Mouse (Mus musculus) spleen, adult 2 months (tissue): ENCODE measurements around the gene Gm45234. TPM values are rescaled to one million over a fixed set of nuclear protein-coding genes. Genes with fewer than 3 reads are reported as not detected.
A peak's percentile ranks its signal among the peaks of the same experiment; 100 is the strongest.

Experiments
- DNase-seq, 2 experiments: peaks; one replicate each; pipeline versions ENCODE4 v3.0.0 to v3.0.0-alpha.2; 2012 to 2021; ENCODE audit warnings: low spot score in 2 of 2, low read depth in 1 of 2
- H3K27ac ChIP-seq: fragments of 200-500 bp; 2 replicates; pipeline ENCODE4 v1.5.1; 2012; ENCODE audit warnings: low read length, inconsistent platforms; ENCODE audit not compliant: insufficient read depth
- H3K27me3 ChIP-seq: fragments of 200-500 bp; 2 replicates; pipeline ENCODE4 v1.6.1; 2012; ENCODE audit warnings: mild to moderate bottlenecking, moderate library complexity, low read length, inconsistent platforms; ENCODE audit not compliant: control insufficient read depth, insufficient read depth
- H3K36me3 ChIP-seq: fragments of 200-500 bp; 2 replicates; pipeline ENCODE4 v1.6.1; 2012; ENCODE audit warnings: mild to moderate bottlenecking, low read length, inconsistent platforms; ENCODE audit not compliant: control insufficient read depth, insufficient read depth
- H3K4me1 ChIP-seq: fragments of 200-500 bp; 2 replicates; pipeline ENCODE4 v1.6.1; 2011; ENCODE audit warnings: inconsistent platforms; ENCODE audit not compliant: control insufficient read depth, insufficient read depth, insufficient read length
- H3K4me3 ChIP-seq: fragments of 200-500 bp; 2 replicates; pipeline ENCODE4 v1.5.1; 2011; ENCODE audit warnings: mild to moderate bottlenecking, inconsistent platforms; ENCODE audit not compliant: insufficient read depth, insufficient read length; ENCODE audit errors: extremely low read depth
- CTCF ChIP-seq: fragments of 200-500 bp; IDR thresholded peaks from 2 replicates; pipeline ENCODE4 v1.5.1; 2011; ENCODE audit warnings: mild to moderate bottlenecking, inconsistent platforms; ENCODE audit not compliant: insufficient read depth, insufficient read length, insufficient replicate concordance; ENCODE audit errors: extremely low read depth
- POLR2A ChIP-seq: fragments of 200-500 bp; IDR thresholded peaks from 2 replicates; pipeline ENCODE4 v1.6.1; 2011; ENCODE audit warnings: low read depth, low read length, inconsistent platforms
- WGBS: fragments of 180-500 bp; shearing (Covaris S2); methylation state at CpG from one replicate; pipeline ENCODE4 v1.1.7; 2018; 5-methylcytosine and 5-hydroxymethylcytosine counted together
- polyA plus RNA-seq: library from polyadenylated mRNA; depleted of rRNA; stranded (reverse); fragments of >200 nt; gene quantifications from 2 replicates; pipeline ENCODE4 v1.2.3, GENCODE M21; 2012

Gm45234 gene
- polyA plus RNA-seq, 1 experiment = not detected

DNA sequence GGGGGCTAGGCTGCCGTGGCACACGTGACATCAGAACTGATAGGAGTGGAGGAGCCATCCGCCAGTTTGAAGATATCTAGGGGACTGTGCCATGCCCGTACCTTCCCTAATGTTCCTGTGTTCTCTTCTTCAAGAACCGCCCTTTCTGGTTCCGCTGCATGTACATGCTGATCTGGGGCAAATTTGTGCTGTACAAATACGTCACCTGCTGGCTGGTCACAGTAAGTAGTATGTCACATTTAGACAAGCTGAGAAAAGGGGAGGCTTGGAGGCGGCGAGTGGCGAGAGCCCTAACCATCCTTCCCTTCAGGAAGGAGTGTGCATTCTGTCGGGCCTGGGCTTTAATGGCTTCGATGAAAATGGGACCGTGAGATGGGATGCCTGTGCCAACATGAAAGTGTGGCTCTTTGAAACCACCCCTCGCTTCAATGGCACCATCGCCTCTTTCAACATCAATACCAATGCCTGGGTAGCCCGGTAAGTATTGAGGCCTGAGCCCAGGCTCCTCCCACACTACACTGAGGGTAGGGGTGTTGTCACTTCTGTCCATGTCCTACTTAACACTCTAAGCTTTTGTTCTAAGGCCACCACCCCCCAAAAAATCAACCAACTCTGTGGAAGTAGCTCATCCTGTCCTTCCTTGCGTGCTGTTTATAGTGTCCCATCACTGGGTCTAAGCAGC is 53.6 kb downstream of the Gm45234 start:
- no peak for TF ChIP-seq POLR2A
- no peak for TF ChIP-seq CTCF
- WGBS = 91% methylated on average over 17 of the region's 17 CpGs
- H3K4me1 ChIP-seq = no peaks in the 10 kb centered on the region; the same call in 1 of the 2 replicates
- H3K36me3 ChIP-seq = peaks cover 22% of the 10 kb centered on the region
- no peak overlapping the region for H3K4me3 ChIP-seq
- no peaks in the 10 kb centered on the region for H3K27me3 ChIP-seq
- DNase-seq = no peak
- H3K27ac ChIP-seq = no peak overlapping the region

DNA sequence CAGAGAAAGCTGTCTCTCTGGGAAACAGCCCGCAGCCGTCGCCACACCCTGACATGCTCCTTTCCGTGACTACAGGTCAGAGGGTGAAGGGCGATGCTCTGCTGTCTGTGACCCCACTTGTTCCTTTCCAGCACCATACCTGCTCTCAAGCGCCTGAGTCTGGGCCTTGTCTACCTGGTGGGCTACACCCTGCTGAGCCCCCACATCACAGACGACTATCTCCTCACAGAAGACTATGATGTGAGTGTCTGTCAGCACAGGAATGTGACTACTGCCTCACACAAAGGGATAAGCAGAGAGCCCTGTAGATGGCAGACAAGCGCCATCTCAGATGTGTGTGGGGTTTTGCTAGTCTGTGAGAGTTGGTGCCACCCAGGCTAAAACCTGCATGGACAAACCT is 54.5 kb downstream of the Gm45234 start:
- Histone ChIP-seq H3K36me3 (peaks cover 22% of the 10 kb centered on the region), H3K4me1 (no peaks in the 10 kb centered on the region; the same call in 1 of the 2 replicates), H3K4me3 (no peak overlapping the region), H3K27me3 (no peaks in the 10 kb centered on the region), H3K27ac (no peak overlapping the region)
- TF ChIP-seq CTCF (peak; percentile 15; the same call in 1 of the 2 replicates), POLR2A (no peak)
- 95% methylated on average over 8 of the region's 8 CpGs for WGBS
- peak in 1 of 2 experiments; percentile 50 for DNase-seq

DNA sequence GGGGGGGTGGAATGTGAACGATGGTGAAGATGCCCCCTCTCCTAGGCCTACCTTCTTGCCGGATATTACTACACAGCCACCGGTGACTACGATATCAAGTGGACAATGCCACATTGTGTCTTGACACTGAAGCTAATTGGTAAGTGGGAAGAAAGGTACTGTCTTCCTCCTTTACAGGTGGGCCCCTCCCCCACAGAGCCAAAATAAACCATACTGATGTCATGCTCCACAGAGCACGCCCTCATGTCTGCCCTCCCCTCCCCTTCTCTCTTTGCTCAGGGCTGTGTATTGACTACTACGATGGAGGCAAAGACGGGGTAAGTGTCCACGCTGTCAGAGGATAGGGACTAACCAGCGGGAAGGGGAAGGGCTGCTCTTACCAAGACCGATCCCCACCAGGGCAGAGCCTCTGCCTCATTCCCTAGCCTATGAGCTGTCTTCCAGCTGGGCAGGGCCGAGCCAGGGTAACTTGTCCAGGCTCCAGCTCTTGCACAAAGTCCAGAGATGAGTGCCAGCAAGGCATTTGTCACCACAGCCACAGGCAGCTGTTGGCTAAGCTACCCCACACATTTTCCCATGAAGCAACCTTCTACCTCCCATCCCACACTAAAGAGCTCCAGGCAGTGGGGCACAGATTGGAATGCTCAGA is 55.7 kb downstream of the Gm45234 start:
- H3K4me1 ChIP-seq = no peaks in the 10 kb centered on the region; the same call in 1 of the 2 replicates
- H3K36me3 ChIP-seq = peaks cover 19% of the 10 kb centered on the region
- DNase-seq = no peak
- TF ChIP-seq CTCF (no peak), POLR2A (no peak)
- no peaks in the 10 kb centered on the region for H3K27me3 ChIP-seq
- H3K4me3 ChIP-seq = no peak overlapping the region
- 87% methylated on average over 11 of the region's 11 CpGs for WGBS
- no peak overlapping the region for H3K27ac ChIP-seq

DNA sequence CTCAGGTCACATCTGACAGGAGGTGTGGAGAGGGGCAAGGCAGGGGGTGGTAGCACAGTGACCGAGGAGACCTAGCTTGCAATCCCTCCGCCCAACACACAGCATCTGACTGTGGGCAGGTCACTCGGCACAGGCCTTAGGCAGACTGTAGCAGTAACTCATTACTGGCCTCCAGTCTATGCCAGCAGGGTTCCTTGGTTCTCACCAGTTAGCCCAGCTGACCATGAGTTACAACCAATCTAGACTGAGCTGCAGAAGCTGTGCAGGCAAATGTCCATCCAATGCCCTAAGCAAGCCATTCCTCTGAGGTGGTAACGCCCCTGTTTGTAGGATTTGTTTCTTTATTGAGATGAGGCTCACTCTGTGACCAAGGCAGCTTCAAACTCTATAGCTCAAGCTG is 56.5 kb downstream of the Gm45234 start:
- WGBS = 91% methylated on average over 4 of the region's 4 CpGs
- H3K27me3 ChIP-seq = no peaks in the 10 kb centered on the region
- no peak overlapping the region for H3K4me3 ChIP-seq
- TF ChIP-seq POLR2A = no peak
- TF ChIP-seq CTCF = no peak
- no peak overlapping the region for H3K27ac ChIP-seq
- H3K4me1 ChIP-seq = no peaks in the 10 kb centered on the region; the same call in 1 of the 2 replicates
- peaks cover 13% of the 10 kb centered on the region for H3K36me3 ChIP-seq
- DNase-seq = no peak

DNA sequence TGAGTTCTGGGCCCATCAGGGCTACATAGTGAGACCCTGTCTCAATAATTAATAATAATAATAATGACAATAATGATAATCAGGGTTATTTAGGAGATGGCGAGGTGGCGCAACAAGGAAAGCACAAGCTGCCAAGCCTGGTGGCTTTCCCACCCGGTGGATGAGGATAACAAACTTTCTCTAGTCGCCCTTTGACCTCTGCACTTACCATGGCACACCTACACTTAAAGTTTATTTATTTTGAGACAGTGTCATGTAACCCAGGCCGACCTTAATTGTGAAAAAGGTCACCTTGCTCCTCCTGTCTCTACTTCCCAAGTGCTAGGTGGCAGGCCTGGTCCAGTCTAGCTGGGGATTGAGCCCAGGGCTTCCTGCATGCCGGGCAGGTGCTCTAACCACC is 57.1 kb downstream of the Gm45234 start:
- no peaks in the 10 kb centered on the region for H3K27me3 ChIP-seq
- peaks cover 9% of the 10 kb centered on the region for H3K36me3 ChIP-seq
- no peak overlapping the region for H3K4me3 ChIP-seq
- WGBS = 93% methylated on average over 6 of the region's 6 CpGs
- TF ChIP-seq CTCF (no peak), POLR2A (no peak)
- H3K4me1 ChIP-seq = no peaks in the 10 kb centered on the region; the same call in 1 of the 2 replicates
- no peak for DNase-seq
- no peak overlapping the region for H3K27ac ChIP-seq

DNA sequence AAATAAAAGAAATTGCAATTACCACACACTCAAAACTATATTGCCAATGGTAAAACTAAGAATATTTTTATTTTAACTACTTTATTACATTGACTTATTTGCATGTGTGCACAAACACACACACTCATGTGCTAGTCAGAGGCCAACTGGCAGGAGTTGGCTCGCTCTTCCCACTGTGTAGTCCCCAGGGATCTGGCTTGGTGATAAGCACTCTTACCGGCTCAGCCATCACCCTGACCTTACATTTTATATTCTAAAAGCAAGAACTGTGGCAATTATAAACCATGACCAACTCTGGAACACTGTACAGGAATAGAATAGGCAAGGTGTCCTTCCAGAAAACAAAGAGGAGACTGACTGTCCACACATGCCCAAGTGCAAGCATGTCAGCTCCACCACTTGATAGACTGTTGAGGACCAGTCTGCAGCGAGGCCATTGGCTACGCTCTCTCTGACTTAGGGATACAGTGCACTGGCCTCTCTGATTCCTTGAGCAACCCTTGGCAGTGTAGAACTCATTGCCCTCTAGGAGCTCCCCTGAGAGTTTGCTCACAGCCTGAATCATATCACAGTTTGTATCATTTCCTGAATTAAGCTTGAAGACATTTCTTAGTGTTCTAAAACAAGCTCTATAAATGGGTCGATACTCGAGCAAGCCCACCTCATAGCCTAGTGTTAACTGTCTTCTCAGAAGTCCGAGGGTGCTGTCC is 59.2 kb downstream of the Gm45234 start:
- 91% methylated on average over 7 of the region's 7 CpGs for WGBS

More for the DNA sequence above, 59.2 kb downstream of the Gm45234 start:
- no peak overlapping the region for H3K27ac ChIP-seq
- TF ChIP-seq POLR2A = no peak
- no peak for TF ChIP-seq CTCF
- H3K27me3 ChIP-seq = no peaks in the 10 kb centered on the region
- no peaks in the 10 kb centered on the region; the same call in 1 of the 2 replicates for H3K4me1 ChIP-seq
- H3K36me3 ChIP-seq = 0 out of 2 replicates have a peak, but pooled peaks cover 1% of the 10 kb centered on the region
- DNase-seq = no peak
- no peak overlapping the region for H3K4me3 ChIP-seq
